Comparison of ENCODE assay signal across 12 mouse cellular contexts in genomic region chr9:122128686-122129085, GRCm38 (mm10). TPM values are rescaled to one million over a fixed set of nuclear protein-coding genes. Genes with fewer than 3 reads are reported as not detected.
DNase-seq lines count a peak whose midpoint lies in the region; ATAC-seq lines count a peak whose summit lies in the region.
"Had no signal": no experiment of that assay in that cellular context is flagged by ENCODE, and none has a peak within 500 bp of the region (broad histone marks: within the 10 kb centered on the region; RNA-seq: fewer than 3 reads in every experiment).

No protein-coding gene starts in this region.

- no peaks in the 10 kb centered on the region for H3K9me3 ChIP-seq in heart, embryonic 11.5 days (replicated peaks; ENCODE audit: control insufficient read depth, low read length)
- H3K9me3 ChIP-seq in liver, embryonic 15.5 days (replicated peaks): no peaks in the 10 kb centered on the region
- H3K9me3 ChIP-seq: embryonic facial prominence, embryonic 15.5 days; hindbrain, embryonic 10.5 days; liver, embryonic 13.5 days had no signal

- H3K27me3 ChIP-seq in heart, embryonic 11.5 days (ENCODE audit: control insufficient read depth, insufficient read depth, low read length): no peaks in the 10 kb centered on the region
- no peaks in the 10 kb centered on the region for H3K27me3 ChIP-seq in liver, embryonic 15.5 days
- H3K27me3 ChIP-seq: embryonic facial prominence, embryonic 15.5 days; liver, embryonic 13.5 days had no signal

- ATAC-seq in heart, embryonic 11.5 days (replicated peaks; ENCODE audit: insufficient number of reproducible peaks, low FRiP score, low TSS enrichment): no peak
- ATAC-seq in liver, embryonic 15.5 days (ENCODE audit: insufficient read depth): no peak

- H3K9ac ChIP-seq in heart, embryonic 11.5 days (ENCODE audit: low read depth, low read length): no peak overlapping the region
- H3K9ac ChIP-seq in liver, embryonic 15.5 days: no peak overlapping the region
- H3K9ac ChIP-seq: embryonic facial prominence, embryonic 15.5 days; liver, embryonic 13.5 days had no signal

- H3K4me1 ChIP-seq in heart, embryonic 11.5 days (ENCODE audit: control insufficient read depth, insufficient read depth, low read length): peaks cover 14% of the 10 kb centered on the region
- H3K4me1 ChIP-seq in liver, embryonic 15.5 days (replicated peaks): peaks cover 58% of the 10 kb centered on the region

- no peak overlapping the region for H3K4me3 ChIP-seq in heart, embryonic 11.5 days (ENCODE audit: low read depth, low read length)
- H3K4me3 ChIP-seq in liver, embryonic 15.5 days (replicated peaks): no peak overlapping the region
- H3K4me3 ChIP-seq: embryonic facial prominence, embryonic 15.5 days; hindbrain, embryonic 10.5 days; liver, embryonic 13.5 days had no signal

- no peaks in the 10 kb centered on the region for H3K36me3 ChIP-seq in heart, embryonic 11.5 days (ENCODE audit: control insufficient read depth, insufficient read depth, low read length)
- no peaks in the 10 kb centered on the region; the same call in 1 of the 2 replicates for H3K36me3 ChIP-seq in liver, embryonic 15.5 days (replicated peaks)
- H3K36me3 ChIP-seq: embryonic facial prominence, embryonic 15.5 days; liver, embryonic 13.5 days had no signal

- 73% methylated on average over 5 of the region's 5 CpGs for WGBS in heart, embryonic 11.5 days (ENCODE audit: insufficient replicate concordance)
- WGBS in liver, embryonic 15.5 days (ENCODE audit: insufficient replicate concordance): 11% methylated on average over 5 of the region's 5 CpGs

- H3K4me2 ChIP-seq in heart, embryonic 11.5 days: no peak overlapping the region
- no peak overlapping the region; the same call in 1 of the 2 replicates for H3K4me2 ChIP-seq in liver, embryonic 15.5 days
- H3K4me2 ChIP-seq: embryonic facial prominence, embryonic 15.5 days; liver, embryonic 13.5 days had no signal

- no peak overlapping the region for H3K27ac ChIP-seq in heart, embryonic 11.5 days (ENCODE audit: low read depth, low read length)
- 0 out of 2 replicates have a peak overlapping the region, but pooled peaks have one; percentile 41 for H3K27ac ChIP-seq in liver, embryonic 15.5 days (replicated peaks)
- H3K27ac ChIP-seq: embryonic facial prominence, embryonic 15.5 days; hindbrain, embryonic 10.5 days; liver, embryonic 13.5 days had no signal

- peak; percentile 92 for DNase-seq in heart, adult 11 months
- peak; percentile 66 for DNase-seq in CD4-positive helper T cell, adult 2 months (ENCODE audit: low read depth, low spot score)
- DNase-seq in spleen, postnatal 4 days (ENCODE audit: low spot score in 2 of 2): peak; percentile 38 to 70
- no peak for DNase-seq in left cerebral cortex, adult 8-10 months (ENCODE audit: low spot score in 2 of 2)
- DNase-seq in urinary bladder, postnatal 36 days (ENCODE audit: low spot score in 2 of 2): no peak
- no peak for DNase-seq in gastrocnemius, postnatal 4 days (ENCODE audit: low spot score in 2 of 2)
- DNase-seq: cerebellum, adult 11 months; liver, embryonic 13.5 days had no signal

RNA-seq across cellular contexts. Expression of gene Snrk, which starts 11.6 kb away (rescaled TPM):
- 30.6 and 32.9 TPM in 2 replicates for polyA plus RNA-seq in heart, embryonic 11.5 days (2014; fragmentation: Nextera tagmentation; extraction: Ambion mirVana)
- 18.4 and 18.6 TPM in 2 replicates for polyA plus RNA-seq in liver, embryonic 15.5 days (2015; fragmentation: Nextera tagmentation; extraction: Ambion mirVana)
- 100 to 1,000 TPM; 105 to 111 (median 109) TPM for total RNA-seq in left cerebral cortex, adult 8-10 months (2022)
- total RNA-seq in gastrocnemius, postnatal 4 days (2021): 10 to 100 TPM; 59.3 to 60.6 TPM

Comparison
In these comparisons a context has a peak if more than half of its experiments do, and no peak if none do; other contexts are left out.
1. DNase-seq: peak in heart, adult 11 months (single experiment), CD4-positive helper T cell, adult 2 months (single experiment) and spleen, postnatal 4 days (2 of 2); none in left cerebral cortex, adult 8-10 months (0 of 2), urinary bladder, postnatal 36 days (0 of 2) and gastrocnemius, postnatal 4 days (0 of 2).